Mouse (Mus musculus) heart, adult 2 months (tissue): ENCODE results near the gene Tex35.

Experiments
- CTCF ChIP-seq: fragments of 200-600 bp; IDR thresholded peaks from 2 replicates; pipeline ENCODE4 v1.8.1; 2022; ENCODE audit warnings: antibody characterized with exemption, mild to moderate bottlenecking, moderate library complexity
- EP300 ChIP-seq: fragments of 200-500 bp; IDR thresholded peaks from 2 replicates; pipeline ENCODE4 v1.6.1; 2011; ENCODE audit warnings: low read depth, low read length, control low read depth; ENCODE audit not compliant: insufficient read depth

DNA sequence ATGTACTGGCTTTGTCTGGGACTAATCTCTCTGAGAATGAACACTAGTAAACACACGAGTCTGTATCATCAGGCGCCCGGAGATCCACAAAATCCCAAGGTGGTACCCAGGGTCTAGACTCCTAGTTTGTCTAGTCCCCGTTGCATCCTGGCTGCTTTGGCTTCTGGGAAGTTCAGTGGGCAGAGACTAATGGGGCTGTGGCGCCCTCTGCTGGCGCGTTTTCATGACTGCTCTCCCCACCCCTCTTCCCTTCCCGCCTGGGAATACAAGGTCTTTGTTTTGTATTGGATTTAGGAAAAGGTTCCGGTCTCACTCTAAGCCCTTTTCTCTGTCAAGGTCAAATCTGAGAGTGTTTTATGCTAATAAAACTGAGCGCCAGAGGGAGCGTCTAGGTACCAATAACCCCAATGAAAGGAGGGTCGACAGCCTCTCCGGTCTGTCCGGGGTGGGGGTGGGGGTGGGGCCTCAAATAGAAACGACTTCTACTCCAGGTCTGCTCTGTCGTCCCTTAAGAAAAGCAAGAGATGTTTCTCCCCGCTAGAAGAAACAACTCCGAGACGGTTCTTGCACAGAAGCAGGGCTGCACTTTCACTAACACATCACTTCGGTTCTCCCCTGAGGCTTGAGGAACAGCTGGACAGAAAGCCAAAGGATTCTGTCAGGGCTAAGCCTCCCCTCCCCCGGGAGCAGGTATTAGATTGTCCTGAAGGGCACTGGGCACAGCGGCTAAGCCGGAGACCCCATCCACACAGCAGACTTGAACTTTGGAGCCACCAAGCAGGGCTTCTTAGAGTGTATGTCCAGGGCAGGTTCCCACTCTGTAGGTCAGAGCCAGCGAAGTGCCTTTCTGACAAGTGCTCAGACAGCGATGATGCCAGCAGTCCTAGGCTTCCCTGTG, 22.1 kb downstream of the Tex35 start:
- TF ChIP-seq EP300, result no peak
- peak; percentile 85 for TF ChIP-seq CTCF
